Mouse (Mus musculus) myocyte (in vitro differentiated cells): ENCODE measurements around the gene Ppef2. TPM values are rescaled to one million over a fixed set of nuclear protein-coding genes. Genes with fewer than 3 reads are reported as not detected.

ENCODE experiments used
- H3K27me3 ChIP-seq: one replicate; pipeline ENCODE4 v1.6.1; 2011; ENCODE audit not compliant: control insufficient read depth, insufficient read depth, insufficient read length
- H3K36me3 ChIP-seq: one replicate; pipeline ENCODE4 v1.6.1; 2011; ENCODE audit not compliant: control insufficient read depth, insufficient read depth
- H3K4me2 ChIP-seq: one replicate; pipeline ENCODE4 v1.6.1; 2011; ENCODE audit warnings: low read depth, control low read depth
- H3K4me3 ChIP-seq: one replicate; pipeline ENCODE4 v1.5.1; 2011; ENCODE audit warnings: mild to moderate bottlenecking, control low read depth, moderate library complexity
- H3K79me2 ChIP-seq: one replicate; pipeline ENCODE4 v1.6.1; 2011; ENCODE audit not compliant: control insufficient read depth, insufficient read depth
- H3ac ChIP-seq: one replicate; pipeline ENCODE4 v1.6.1; 2011; ENCODE audit not compliant: control insufficient read depth, insufficient read length
- CEBPB ChIP-seq: IDR thresholded peaks from 2 replicates; pipeline ENCODE4 v1.6.1; 2011; ENCODE audit warnings: mild to moderate bottlenecking, moderate library complexity; ENCODE audit not compliant: poor library complexity, insufficient read depth, severe bottlenecking
- E2F4 ChIP-seq: IDR thresholded peaks from one replicate; pipeline ENCODE4 v1.6.1; 2011; ENCODE audit warnings: mild to moderate bottlenecking, control low read depth, moderate library complexity; ENCODE audit not compliant: insufficient read depth
- MAX ChIP-seq: IDR thresholded peaks from one replicate; pipeline ENCODE4 v1.6.1; 2011; ENCODE audit warnings: low read depth, mild to moderate bottlenecking, control low read depth
- MYOD1 ChIP-seq, 3 experiments: IDR thresholded peaks; one replicate each; pipeline ENCODE4 v1.6.1; 2011; ENCODE audit warnings: control low read depth in 2 of 3, low read depth in 2 of 3, mild to moderate bottlenecking in 2 of 3, moderate library complexity in 1 of 3; ENCODE audit not compliant: insufficient read length in 2 of 3, control insufficient read depth in 1 of 3
- MYOG ChIP-seq, 3 experiments: IDR thresholded peaks; one replicate each; pipeline ENCODE4 v1.6.1; 2011; ENCODE audit warnings: control low read depth in 2 of 3, low read depth in 2 of 3, mild to moderate bottlenecking in 2 of 3; ENCODE audit not compliant: insufficient read length in 2 of 3, control insufficient read depth in 1 of 3, insufficient read depth in 1 of 3
- POLR2A ChIP-seq: IDR thresholded peaks from one replicate; pipeline ENCODE4 v1.6.1; 2011; ENCODE audit warnings: low read depth, mild to moderate bottlenecking, control low read depth, moderate library complexity; ENCODE audit not compliant: insufficient read length
- POLR2AphosphoS2 ChIP-seq: IDR thresholded peaks from one replicate; pipeline ENCODE4 v1.6.1; 2011; ENCODE audit warnings: low read depth, control low read depth; ENCODE audit not compliant: insufficient read length
- REST ChIP-seq: IDR thresholded peaks from one replicate; pipeline ENCODE4 v1.6.1; 2011; ENCODE audit warnings: mild to moderate bottlenecking, control low read depth, moderate library complexity; ENCODE audit not compliant: insufficient read depth, insufficient read length
- SRF ChIP-seq: IDR thresholded peaks from one replicate; pipeline ENCODE4 v1.6.1; 2011; ENCODE audit warnings: low read depth; ENCODE audit not compliant: control insufficient read depth, insufficient read length
- TCF12 ChIP-seq: IDR thresholded peaks from one replicate; pipeline ENCODE4 v1.6.1; 2011; ENCODE audit warnings: mild to moderate bottlenecking, control low read depth; ENCODE audit not compliant: poor library complexity, insufficient read depth, severe bottlenecking
- TCF3 ChIP-seq: IDR thresholded peaks from one replicate; pipeline ENCODE4 v1.6.1; 2011; ENCODE audit warnings: low read depth, control low read depth; ENCODE audit not compliant: insufficient read length
- USF1 ChIP-seq: IDR thresholded peaks from one replicate; pipeline ENCODE4 v1.6.1; 2011; ENCODE audit warnings: low read depth, mild to moderate bottlenecking, control low read depth, moderate library complexity
- polyA plus RNA-seq: library from polyadenylated mRNA; unstranded; fragments of >200 nt; fragmentation: generic; extraction: Trizol; gene quantifications from one replicate; pipeline ENCODE4 v1.2.1, GENCODE M21; 2012; ENCODE audit warnings: missing spikeins

Ppef2 gene
- polyA plus RNA-seq, 1 experiment = 0.18 TPM

DNA sequence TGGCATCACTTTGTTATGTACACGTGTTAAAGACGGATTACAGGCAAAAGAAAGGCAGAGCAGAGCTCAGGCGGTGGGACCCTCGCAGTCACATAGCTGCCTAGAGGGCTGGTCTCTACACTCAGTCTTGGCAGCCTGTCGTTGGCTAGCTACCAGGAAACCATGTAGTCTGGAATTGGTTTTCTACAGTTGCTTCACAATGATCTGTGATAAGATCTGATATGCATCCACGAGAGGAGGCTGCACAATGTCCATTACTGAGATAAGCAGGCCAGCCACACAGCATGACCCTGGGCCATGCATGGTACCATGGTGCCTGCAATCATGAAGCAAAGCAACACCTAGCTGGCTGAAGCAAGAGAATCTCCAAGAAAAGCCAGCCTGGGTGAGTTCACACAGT is 31.8 kb upstream of the Ppef2 start:
- peaks cover 44% of the 10 kb centered on the region for H3K36me3 ChIP-seq
- no peaks in the 10 kb centered on the region for H3K79me2 ChIP-seq
- H3K4me3 ChIP-seq = no peak overlapping the region
- H3K27me3 ChIP-seq = no peaks in the 10 kb centered on the region
- no peak for TF ChIP-seq POLR2A
- no peak for TF ChIP-seq MYOD1 (IDR thresholded peaks at IDR 0.05; ENCODE audit: control insufficient read depth in 1 of 3, insufficient read length in 2 of 3, low read depth in 2 of 3)
- no peak overlapping the region for H3K4me2 ChIP-seq
- no peak overlapping the region for H3ac ChIP-seq

DNA sequence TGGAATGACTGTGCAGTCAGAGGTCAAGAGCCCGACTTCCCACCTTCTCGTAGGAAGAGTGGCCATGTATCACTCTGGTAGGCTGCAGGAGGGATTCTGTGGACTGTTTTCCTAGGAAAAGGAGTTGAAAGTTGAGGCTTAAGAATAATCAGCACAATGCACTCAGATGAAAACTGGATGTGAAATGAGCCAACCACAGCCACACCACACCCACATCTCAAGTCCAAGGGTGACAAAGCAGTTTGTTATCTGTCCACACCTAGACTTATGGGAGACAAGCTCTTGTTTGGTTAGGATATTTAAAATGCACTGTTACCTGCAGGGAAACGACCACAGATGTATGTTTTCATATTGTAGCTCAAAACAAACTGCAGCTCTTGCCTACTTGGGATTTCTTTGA is 27.0 kb upstream of the Ppef2 start:
- Histone ChIP-seq H3K36me3 (peaks cover 21% of the 10 kb centered on the region), H3ac (no peak overlapping the region), H3K79me2 (no peaks in the 10 kb centered on the region), H3K4me3 (no peak overlapping the region), H3K27me3 (no peaks in the 10 kb centered on the region), H3K4me2 (no peak overlapping the region)
- TF ChIP-seq MYOD1 (IDR thresholded peaks at IDR 0.05; ENCODE audit: control insufficient read depth in 1 of 3, insufficient read length in 2 of 3, low read depth in 2 of 3) = no peak
- TF ChIP-seq E2F4 = no peak
- no peak for TF ChIP-seq REST
- TF ChIP-seq MAX = no peak
- TF ChIP-seq CEBPB = no peak
- no peak for TF ChIP-seq TCF12
- no peak for TF ChIP-seq POLR2A

DNA sequence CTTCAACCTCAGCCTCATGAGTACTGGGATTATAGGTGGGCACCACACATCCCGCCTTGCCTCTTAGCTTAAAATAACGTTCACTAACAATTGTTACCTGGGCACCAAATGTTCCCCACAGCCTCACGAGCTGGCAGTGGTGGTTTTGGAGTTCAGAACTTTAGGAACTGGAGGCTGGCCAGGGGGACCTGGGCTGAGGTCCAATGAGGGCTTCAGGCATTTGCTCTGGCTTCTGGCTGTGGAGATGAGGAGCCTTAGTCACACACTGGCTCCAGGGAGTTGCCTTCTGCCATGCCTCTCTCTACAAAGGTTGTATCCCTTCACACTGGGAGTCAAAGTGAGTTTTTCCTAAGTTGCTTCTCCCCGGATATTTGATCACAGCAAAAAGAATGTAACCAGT is 26.5 kb upstream of the Ppef2 start:
- H3K36me3 ChIP-seq = peaks cover 20% of the 10 kb centered on the region
- H3K79me2 ChIP-seq = no peaks in the 10 kb centered on the region
- H3K4me3 ChIP-seq = no peak overlapping the region
- TF ChIP-seq REST (no peak), SRF (no peak), POLR2A (no peak), E2F4 (no peak), POLR2AphosphoS2 (no peak), USF1 (no peak), CEBPB (no peak), TCF3 (no peak), MAX (no peak), MYOD1 (IDR thresholded peaks at IDR 0.05; ENCODE audit: control insufficient read depth in 1 of 3, insufficient read length in 2 of 3, low read depth in 2 of 3) (no peak), TCF12 (no peak), MYOG (IDR thresholded peaks at IDR 0.05; ENCODE audit: control insufficient read depth in 1 of 3, insufficient read depth in 1 of 3, insufficient read length in 2 of 3, low read depth in 2 of 3) (no peak)
- H3ac ChIP-seq = no peak overlapping the region
- H3K27me3 ChIP-seq = no peaks in the 10 kb centered on the region
- H3K4me2 ChIP-seq = no peak overlapping the region

DNA sequence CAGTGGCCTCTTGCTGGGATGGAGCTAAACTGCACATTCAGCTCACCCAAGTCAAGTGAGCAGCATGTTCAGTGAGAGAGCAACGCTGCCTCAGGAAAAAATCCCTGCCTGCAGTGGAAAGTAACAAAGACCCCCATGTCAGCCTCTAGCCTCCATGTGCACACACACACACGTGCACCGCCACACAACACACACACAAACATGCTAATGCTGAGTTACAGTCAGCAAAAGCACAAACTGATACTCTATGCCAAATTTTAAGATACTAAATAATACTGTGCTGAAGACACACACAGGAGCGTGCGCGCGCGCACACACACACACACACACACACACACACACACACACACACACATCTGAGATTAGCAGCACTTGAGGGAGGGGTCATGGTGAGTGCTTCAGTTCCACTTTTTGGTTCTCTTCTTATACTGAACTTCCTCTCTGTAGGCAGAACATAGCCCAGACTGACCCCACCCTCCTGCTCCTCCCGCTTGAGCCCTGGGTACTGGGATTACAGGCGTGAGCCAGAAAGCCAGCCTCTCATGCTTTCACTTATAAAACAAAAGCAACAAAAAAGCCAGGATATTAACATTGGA is 23.0 kb upstream of the Ppef2 start:
- H3K79me2 ChIP-seq = no peaks in the 10 kb centered on the region
- H3K36me3 ChIP-seq = peaks cover 2% of the 10 kb centered on the region
- no peaks in the 10 kb centered on the region for H3K27me3 ChIP-seq
- TF ChIP-seq SRF (no peak), TCF12 (no peak), MYOD1 (IDR thresholded peaks at IDR 0.05; ENCODE audit: control insufficient read depth in 1 of 3, insufficient read length in 2 of 3, low read depth in 2 of 3) (no peak), TCF3 (no peak), CEBPB (no peak), POLR2AphosphoS2 (no peak), USF1 (no peak), MYOG (IDR thresholded peaks at IDR 0.05; ENCODE audit: control insufficient read depth in 1 of 3, insufficient read depth in 1 of 3, insufficient read length in 2 of 3, low read depth in 2 of 3) (no peak), REST (no peak), MAX (no peak), POLR2A (no peak), E2F4 (no peak)
- H3ac ChIP-seq = no peak overlapping the region
- no peak overlapping the region for H3K4me3 ChIP-seq
- H3K4me2 ChIP-seq = no peak overlapping the region

DNA sequence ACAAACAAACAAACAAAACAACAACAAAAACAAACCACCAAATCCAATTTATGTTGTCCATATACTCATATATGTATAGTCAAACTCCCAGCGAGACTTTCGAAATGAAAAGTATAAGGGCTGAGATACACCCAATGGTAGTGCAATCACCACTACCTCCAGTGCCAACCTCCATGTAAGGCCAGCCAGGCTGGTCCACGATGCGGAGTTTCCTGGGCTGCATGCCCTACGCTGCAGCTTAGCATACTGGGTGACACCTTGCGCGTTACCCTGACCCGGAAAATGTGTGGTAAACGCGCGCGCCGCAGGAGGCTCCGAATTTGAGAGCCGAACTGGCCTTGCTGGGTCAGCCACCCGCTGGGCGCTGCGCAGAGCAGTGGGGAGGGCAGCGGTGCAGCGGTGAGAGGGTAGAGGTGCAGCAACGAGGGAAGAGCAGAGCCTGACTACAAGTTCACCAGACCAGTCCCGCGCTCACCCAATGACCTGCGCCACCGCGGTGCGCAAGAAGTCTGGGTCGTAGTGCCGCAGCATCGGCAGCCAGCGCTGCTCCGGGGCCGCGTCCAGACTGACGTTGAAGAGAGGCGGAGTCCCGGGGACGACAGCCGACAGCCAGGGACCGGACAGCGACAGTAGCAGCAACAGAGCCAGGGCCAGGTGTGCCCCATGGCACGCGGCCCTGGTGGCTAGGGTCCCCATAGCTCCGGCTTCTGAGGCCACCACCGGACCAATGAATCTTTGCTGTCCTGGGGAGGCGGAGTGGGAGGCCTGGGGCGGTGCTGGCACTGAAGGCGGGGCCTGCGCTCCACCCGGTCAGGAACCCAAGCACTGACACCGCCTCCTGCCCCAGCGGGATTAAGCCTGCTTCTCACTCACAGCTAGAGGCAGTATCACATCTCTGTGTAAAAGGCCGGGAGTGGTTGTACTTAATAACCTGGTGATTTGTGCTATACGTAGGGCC is 21.6 kb upstream of the Ppef2 start, which contains the start of gene Naaa:
Gene Naaa (minus strand): TSS at position 734 of the 958 bp plus-strand sequence.
- no peaks in the 10 kb centered on the region for H3K27me3 ChIP-seq
- H3ac ChIP-seq = peak within 1 kb of the TSS; percentile 2
- no peaks in the 10 kb centered on the region for H3K79me2 ChIP-seq
- peak within 1 kb of the TSS; percentile 75 for H3K4me2 ChIP-seq
- H3K36me3 ChIP-seq = no peaks in the 10 kb centered on the region
- peak within 1 kb of the TSS; percentile 29 for H3K4me3 ChIP-seq
- TF ChIP-seq POLR2A = peak; percentile 82
- TF ChIP-seq CEBPB = no peak
- TF ChIP-seq POLR2AphosphoS2 = peak; percentile 64
- TF ChIP-seq REST = no peak
- no peak for TF ChIP-seq TCF12
- no peak for TF ChIP-seq SRF
- no peak for TF ChIP-seq MYOD1 (IDR thresholded peaks at IDR 0.05; ENCODE audit: control insufficient read depth in 1 of 3, insufficient read length in 2 of 3, low read depth in 2 of 3)
- peak in 1 of 3 experiments; percentile 22 for TF ChIP-seq MYOG (IDR thresholded peaks at IDR 0.05; ENCODE audit: control insufficient read depth in 1 of 3, insufficient read depth in 1 of 3, insufficient read length in 2 of 3, low read depth in 2 of 3)
- TF ChIP-seq MAX = no peak
- TF ChIP-seq E2F4 = no peak
- TF ChIP-seq USF1 = no peak
- TF ChIP-seq TCF3 = no peak
